Comparison of ENCODE assay signal across 8 mouse cellular contexts in genomic region chr12:91551773-91552526, GRCm38 (mm10). TPM values are rescaled to one million over a fixed set of nuclear protein-coding genes. Genes with fewer than 3 reads are reported as not detected.
A peak's percentile ranks its signal among the peaks of the same experiment; 100 is the strongest.
DNase-seq lines count a peak whose midpoint lies in the region; ATAC-seq lines count a peak whose summit lies in the region.

No protein-coding gene starts in this region.

- H3K9ac ChIP-seq in intestine, embryonic 16.5 days (ENCODE audit: low read depth, low read length), result no peak overlapping the region
- H3K9ac ChIP-seq in midbrain, embryonic 13.5 days (replicated peaks), result no peak overlapping the region

- no peak overlapping the region for H3K27ac ChIP-seq in intestine, embryonic 16.5 days (ENCODE audit: low read length)
- no peak overlapping the region for H3K27ac ChIP-seq in midbrain, embryonic 13.5 days

- no peaks in the 10 kb centered on the region for H3K36me3 ChIP-seq in intestine, embryonic 16.5 days (ENCODE audit: control insufficient read depth, insufficient read depth, low read length)
- H3K36me3 ChIP-seq in midbrain, embryonic 13.5 days, result peaks cover 11% of the 10 kb centered on the region

- H3K4me2 ChIP-seq in intestine, embryonic 16.5 days (ENCODE audit: low read depth, low read length), result peak overlapping the region; percentile 24
- 0 out of 2 replicates have a peak overlapping the region, but pooled peaks have one; percentile 1 for H3K4me2 ChIP-seq in midbrain, embryonic 13.5 days (replicated peaks)

- intact Hi-C loops in gastrocnemius, postnatal 14 days (cut with DNase I; ENCODE audit: low total_unique reads), result no loop called here

- no peak overlapping the region for H3K4me3 ChIP-seq in intestine, embryonic 16.5 days (ENCODE audit: low read length)
- no peak overlapping the region for H3K4me3 ChIP-seq in midbrain, embryonic 13.5 days (replicated peaks)

- no peaks in the 10 kb centered on the region for H3K9me3 ChIP-seq in intestine, embryonic 16.5 days (ENCODE audit: control insufficient read depth, low read length)
- H3K9me3 ChIP-seq in midbrain, embryonic 13.5 days, result no peaks in the 10 kb centered on the region

- 41% methylated on average over 19 of the region's 19 CpGs for WGBS in intestine, embryonic 16.5 days
- 51% methylated on average over 19 of the region's 19 CpGs for WGBS in midbrain, embryonic 13.5 days

- peaks cover 7% of the 10 kb centered on the region for H3K4me1 ChIP-seq in intestine, embryonic 16.5 days (ENCODE audit: control insufficient read depth, insufficient read depth, low read length)
- peaks cover 10% of the 10 kb centered on the region; the same call in 1 of the 2 replicates for H3K4me1 ChIP-seq in midbrain, embryonic 13.5 days (replicated peaks)

- peak; percentile 90 for ATAC-seq in intestine, embryonic 16.5 days
- ATAC-seq in midbrain, embryonic 13.5 days, result peak; percentile 94
- ATAC-seq in inflammation-experienced regulatory T-cells, adult 6 months, result no peak

- no peaks in the 10 kb centered on the region for H3K27me3 ChIP-seq in intestine, embryonic 16.5 days (replicated peaks; ENCODE audit: control insufficient read depth, insufficient read depth, low read length)
- H3K27me3 ChIP-seq in midbrain, embryonic 13.5 days, result no peaks in the 10 kb centered on the region

- peak; percentile 55 for DNase-seq in ZHBTc4 (ENCODE audit: low read depth, low spot score)
- DNase-seq in cerebellum, adult 9-11 months, result peak; percentile 68
- peak; percentile 50 for DNase-seq in gastrocnemius, postnatal 14 days
- DNase-seq in left cerebral cortex, adult 9 months (ENCODE audit: low spot score in 2 of 2), result peak; percentile 40 to 66
- DNase-seq in telencephalon, adult 2 months (ENCODE audit: low read depth, low spot score), result peak; percentile 62

RNA-seq across cellular contexts. Expression of gene Gtf2a1, which starts 38.3 kb away (rescaled TPM):
- total RNA-seq in gastrocnemius, postnatal 14 days (2021), result 10 to 100 TPM; 19.1 to 20.2 TPM
- 29.9 and 32.3 TPM in 2 replicates for polyA plus RNA-seq in intestine, embryonic 16.5 days (2015; fragmentation: Nextera tagmentation; extraction: Ambion mirVana)
- 74.6 and 83.4 TPM in 2 replicates for polyA plus RNA-seq in midbrain, embryonic 13.5 days (2015; fragmentation: Nextera tagmentation; extraction: Ambion mirVana)
- polyA plus RNA-seq in inflammation-experienced regulatory T-cells, adult 6 months (2017; shearing (Covaris generic)), result 10 to 100 TPM; 69.7 to 92.8 (median 81.7) TPM
